Mouse (Mus musculus) colon, adult 2 months (tissue): Measurements from ENCODE around the gene Tlcd1. TPM values are rescaled to one million over a fixed set of nuclear protein-coding genes. Genes with fewer than 3 reads are reported as not detected.

Experiments
- polyA plus RNA-seq: library from polyadenylated mRNA; depleted of rRNA; stranded (reverse); fragments of >200 nt; gene quantifications from 2 replicates; pipeline ENCODE4 v1.2.3, GENCODE M21; 2012; rRNA removed

Gene Tlcd1
- polyA plus RNA-seq = 42.4 and 46.5 TPM in 2 replicates

DNA sequence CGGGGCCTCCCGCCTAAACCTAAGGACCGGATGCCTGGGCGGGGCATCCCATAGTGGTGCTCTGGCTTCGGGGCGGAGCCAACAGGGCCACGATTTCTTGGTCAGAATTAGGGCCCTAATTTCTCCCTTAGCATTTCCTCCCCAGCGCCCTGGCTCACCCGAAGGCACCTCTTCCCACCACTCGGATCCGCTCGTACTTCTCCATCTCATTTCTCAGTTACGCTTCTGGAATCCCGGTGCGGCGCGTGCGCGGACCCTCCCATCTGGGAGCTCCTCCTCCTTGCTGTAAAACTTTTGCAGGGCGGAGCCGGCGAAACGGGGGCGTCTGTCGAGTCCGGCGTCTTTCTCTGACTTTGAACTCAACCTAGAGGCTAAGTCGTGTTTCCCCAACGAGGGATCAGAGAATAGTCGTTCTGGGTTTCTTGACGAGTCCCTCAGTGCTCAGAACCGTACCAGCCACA lies at the start of gene Tlcd1, which contains the start of gene Nek8:
Gene Tlcd1, plus strand, starts transcription at position 310 of the 461 bp plus-strand sequence.
Gene Nek8, minus strand, starts transcription at position 274 of the 461 bp plus-strand sequence.

DNA sequence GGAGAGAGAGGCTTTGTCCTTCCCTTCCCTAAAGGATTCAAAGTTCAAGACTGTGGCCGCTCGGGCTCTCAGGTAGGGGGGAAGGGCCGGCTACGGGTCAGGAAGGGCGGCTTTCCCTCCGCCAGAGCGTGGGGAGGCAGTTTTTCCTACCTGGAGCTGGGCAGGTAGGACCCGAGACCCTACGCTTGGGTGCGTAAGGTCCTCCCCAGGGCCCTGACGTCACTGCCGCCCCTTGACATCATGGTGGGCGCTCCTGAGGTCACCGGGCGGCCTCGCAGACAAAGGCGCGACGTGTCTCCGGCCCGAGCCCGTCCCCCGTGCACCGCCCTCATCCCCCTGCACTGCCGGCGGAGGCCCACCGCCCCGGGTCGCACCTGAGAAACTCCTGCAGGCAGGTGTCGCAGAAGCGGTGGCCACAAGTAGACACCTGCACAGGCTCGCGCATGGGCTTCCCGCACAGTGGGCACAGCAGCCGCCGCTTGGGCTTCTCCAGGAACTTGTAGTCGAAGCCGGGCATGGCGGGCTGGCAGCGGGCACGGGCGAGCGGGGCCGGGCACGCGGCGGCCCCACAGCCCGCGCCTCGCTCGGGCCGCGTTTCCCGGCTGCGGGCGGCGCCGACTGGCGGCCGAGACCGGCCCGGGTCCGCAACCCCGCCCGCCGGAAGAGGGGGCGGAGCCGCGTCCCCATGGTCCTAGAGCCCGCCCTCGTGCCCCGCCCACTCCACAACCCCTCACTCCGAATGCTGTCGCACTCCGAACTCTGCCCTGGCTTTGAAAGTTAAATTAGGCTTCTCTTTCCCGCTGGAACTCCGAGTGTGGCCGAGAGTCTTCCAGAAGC lies 11.4 kb upstream of the Tlcd1 start, which contains the start of gene Traf4:
Gene Traf4, minus strand, starts transcription at position 666 of the 837 bp plus-strand sequence.

DNA sequence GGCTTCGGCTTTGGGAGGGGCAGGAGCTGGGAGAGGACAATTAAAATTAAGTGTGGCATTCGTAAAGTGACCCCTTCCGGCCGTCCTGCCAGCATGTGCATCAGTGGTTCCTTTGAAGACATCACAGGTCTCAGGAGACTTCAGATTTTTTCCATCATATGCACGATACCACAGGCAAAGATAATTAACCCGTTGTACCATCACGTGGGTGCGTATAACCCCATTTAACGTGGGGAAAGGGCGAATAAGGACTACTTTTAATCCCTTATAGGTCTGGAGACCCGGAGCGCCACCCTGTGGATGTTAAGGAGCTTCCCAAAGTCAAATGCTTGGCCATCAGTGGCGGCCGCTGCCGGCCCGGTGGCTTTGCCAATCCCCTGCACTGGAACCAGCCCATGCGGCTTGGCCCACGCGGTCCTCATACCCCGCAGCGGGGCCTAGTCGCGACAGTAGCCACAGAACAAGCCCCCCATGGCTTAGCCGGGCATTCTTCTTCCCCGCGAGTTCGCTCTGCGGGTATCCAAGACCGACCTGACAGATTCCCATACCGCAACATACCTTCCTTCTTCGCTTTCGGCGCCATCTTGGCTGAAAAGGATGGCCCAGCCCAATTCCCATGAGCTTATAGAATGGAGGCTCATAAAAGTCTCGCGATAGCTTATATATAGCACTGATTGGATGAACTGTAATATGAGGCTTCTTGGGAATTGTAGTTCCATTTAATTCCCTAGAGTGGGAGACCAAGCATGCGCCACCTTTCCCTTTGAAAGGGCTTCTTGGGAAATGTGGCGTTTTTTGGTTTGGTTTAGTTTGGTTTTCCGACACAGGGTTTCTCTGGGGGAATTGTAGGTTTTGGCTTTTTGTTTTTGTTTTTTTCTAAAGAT lies 6.7 kb downstream of the Tlcd1 start, which contains the start of gene Rpl23a:
Gene Rpl23a, minus strand, starts transcription at position 624 of the 884 bp plus-strand sequence.

DNA sequence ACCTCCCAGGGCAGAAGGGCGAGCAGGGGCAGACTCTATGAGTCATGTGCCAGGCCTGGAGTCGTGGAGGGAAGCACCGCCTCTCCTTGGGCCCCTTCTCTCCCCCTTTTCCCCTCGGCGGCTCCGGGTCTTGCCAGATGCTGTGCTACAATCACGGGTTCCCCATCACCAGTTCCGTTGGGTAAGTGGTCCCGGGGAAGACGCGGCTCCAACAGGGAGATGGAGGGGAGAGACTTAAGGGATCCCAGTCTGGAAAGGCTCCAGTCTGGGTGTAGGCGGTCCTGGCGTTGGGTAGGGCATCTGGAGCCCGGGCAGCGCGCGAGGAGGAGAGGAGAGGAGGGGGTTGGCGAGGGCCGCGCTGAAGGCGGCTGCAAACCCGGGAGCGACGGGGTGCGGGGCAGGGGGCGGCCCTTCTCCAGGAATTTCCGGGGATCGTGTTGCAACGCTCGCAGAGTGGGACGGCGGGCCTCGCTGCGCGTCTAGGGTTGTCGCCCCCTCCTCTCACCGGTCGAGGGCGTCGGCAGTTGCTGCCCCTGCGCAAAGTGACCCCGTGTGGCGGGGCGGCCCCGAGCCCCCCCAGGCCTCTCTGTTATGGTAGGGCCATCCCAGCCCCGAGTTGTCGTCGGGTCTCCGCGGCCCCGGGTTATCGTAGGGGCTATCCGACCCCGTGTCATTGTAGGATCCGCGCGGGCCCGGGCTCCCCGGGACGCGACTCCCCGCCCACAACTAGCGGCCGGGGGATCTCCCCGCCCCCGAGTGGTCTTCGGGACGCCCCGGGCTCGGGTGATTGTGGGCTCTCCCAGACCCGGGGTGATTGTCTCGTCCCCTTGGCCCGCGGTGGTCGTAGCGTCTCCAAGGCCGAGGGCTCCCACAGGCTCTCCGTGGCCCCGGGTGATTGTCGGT lies 12.1 kb downstream of the Tlcd1 start, which contains the start of gene Rab34:
Gene Rab34, plus strand, starts transcription at position 100 of the 903 bp plus-strand sequence.

DNA sequence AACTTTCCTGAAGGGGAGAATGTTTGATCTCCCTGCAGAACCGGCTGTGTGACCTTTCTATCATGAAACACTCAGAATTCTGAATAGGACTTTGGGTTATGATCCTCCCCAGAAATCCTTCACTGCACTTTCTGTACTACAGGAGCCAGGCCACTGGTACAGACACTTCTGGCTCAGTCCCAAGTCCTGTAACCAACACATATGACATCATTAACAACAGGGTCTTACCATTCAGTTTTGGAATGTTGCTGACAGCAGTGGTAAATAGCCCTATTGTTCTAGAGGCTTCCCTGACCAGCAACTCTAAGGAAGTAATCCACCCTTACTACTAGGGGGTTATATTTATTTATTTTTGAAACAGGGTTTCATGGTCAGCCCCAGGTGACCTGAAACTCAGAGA lies 16.6 kb downstream of the Tlcd1 start, which contains the start of gene Proca1:
Gene Proca1, plus strand, starts transcription at position 280 of the 400 bp plus-strand sequence.

Other genes starting within 250 kb of the Tlcd1 start
- gene Sez6, start 245.9 kb upstream of the Tlcd1 start, polyA plus RNA-seq = 1.0 and 1.2 TPM in 2 replicates
- 50.8 and 51.8 TPM in 2 replicates for gene Phf12, start 194.0 kb upstream of the Tlcd1 start, polyA plus RNA-seq
- gene Dhrs13, start 144.4 kb upstream of the Tlcd1 start, polyA plus RNA-seq = 10.2 and 13.2 TPM in 2 replicates
- gene Flot2, start 138.8 kb upstream of the Tlcd1 start, polyA plus RNA-seq = 48.6 and 62.6 TPM in 2 replicates
- 25.8 and 27.9 TPM in 2 replicates for gene Eral1, start 96.3 kb upstream of the Tlcd1 start, polyA plus RNA-seq
- gene Fam222b, start 82.1 kb upstream of the Tlcd1 start, polyA plus RNA-seq = 14.6 and 14.8 TPM in 2 replicates
- gene Traf4, start 11.1 kb upstream of the Tlcd1 start, polyA plus RNA-seq = 141 and 147 TPM in 2 replicates
- gene Nek8, start within 50 bp of the Tlcd1 start, polyA plus RNA-seq = 22.3 and 22.8 TPM in 2 replicates
- 91.3 and 145 TPM in 2 replicates for gene Rpl23a, start 6.9 kb downstream of the Tlcd1 start, polyA plus RNA-seq
- 29.9 and 32.3 TPM in 2 replicates for gene Rab34, start 11.7 kb downstream of the Tlcd1 start, polyA plus RNA-seq
- gene Proca1, start 16.7 kb downstream of the Tlcd1 start, polyA plus RNA-seq = 0.30 and 0.80 TPM in 2 replicates
- gene Sdf2, start 69.0 kb downstream of the Tlcd1 start, polyA plus RNA-seq = 109 and 111 TPM in 2 replicates
- gene Supt6, start 69.3 kb downstream of the Tlcd1 start, polyA plus RNA-seq = 17.3 and 23.4 TPM in 2 replicates
- 65.5 and 85.1 TPM in 2 replicates for gene 2610507B11Rik, start 85.0 kb downstream of the Tlcd1 start, polyA plus RNA-seq
- 0.22 and 0.34 TPM in 2 replicates for gene BC030499, start 114.1 kb downstream of the Tlcd1 start, polyA plus RNA-seq
- gene Spag5, start 124.8 kb downstream of the Tlcd1 start, polyA plus RNA-seq = 8.6 and 9.4 TPM in 2 replicates
- gene Aldoc, start 146.3 kb downstream of the Tlcd1 start, polyA plus RNA-seq = 16.8 and 18.5 TPM in 2 replicates
- gene Pigs, start 151.7 kb downstream of the Tlcd1 start, polyA plus RNA-seq = 96.0 and 116 TPM in 2 replicates
- 90.9 and 94.8 TPM in 2 replicates for gene Unc119, start 166.8 kb downstream of the Tlcd1 start, polyA plus RNA-seq
- 0.86 and 1.3 TPM in 2 replicates for gene Foxn1, start 209.8 kb downstream of the Tlcd1 start, polyA plus RNA-seq
- gene Slc13a2, start 245.5 kb downstream of the Tlcd1 start, polyA plus RNA-seq = 243 and 292 TPM in 2 replicates